Mouse (Mus musculus): ENCODE results near the gene Gm13420. TPM values are rescaled to one million over a fixed set of nuclear protein-coding genes. Genes with fewer than 3 reads are reported as not detected.

Gene Gm13420
- total RNA-seq, 2 experiments from 2014 or later = 1.4 to 2.2 TPM

- DNase-seq (ENCODE audit: low spot score in 2 of 2) = no peak
Observed at GRCm38 (mm10) chr2:29702189-29702588, 49.3 kb downstream of the Gm13420 start.

GRCm38 (mm10) chr2:29701393-29701792 lies 50.1 kb downstream of the Gm13420 start:
- no peak for DNase-seq (ENCODE audit: low spot score in 2 of 2)

- no peak for DNase-seq (ENCODE audit: low spot score in 2 of 2)
Observed at GRCm38 (mm10) chr2:29700898-29701297, 50.6 kb downstream of the Gm13420 start.

GRCm38 (mm10) chr2:29698421-29699290 lies 52.8 kb downstream of the Gm13420 start:
- DNase-seq (ENCODE audit: low spot score in 2 of 2) = peak; percentile 36 to 63

GRCm38 (mm10) chr2:29696207-29696800 lies 55.2 kb downstream of the Gm13420 start:
- DNase-seq (ENCODE audit: low spot score in 2 of 2) = no peak

Other genes starting within 250 kb of the Gm13420 start
- gene Rapgef1, start 132.0 kb downstream of the Gm13420 start, total RNA-seq (2021) = 100 to 1,000 TPM; 119 to 123 TPM
- gene Gm13547, start 7.6 kb upstream of the Gm13420 start, total RNA-seq (2021) = not detected
- 10 to 100 TPM; 32.4 to 35.9 TPM for gene Coq4, start 35.8 kb upstream of the Gm13420 start, total RNA-seq (2021)
- gene Trub2, start 36.8 kb upstream of the Gm13420 start, total RNA-seq (2021) = 10 to 100 TPM; 47.7 to 59.7 TPM
- 10 to 100 TPM; 88.9 to 94.0 TPM for gene Slc27a4, start 50.9 kb upstream of the Gm13420 start, total RNA-seq (2021)
- 10 to 100 TPM; 42.4 to 55.0 TPM for gene Urm1, start 68.4 kb upstream of the Gm13420 start, total RNA-seq (2021)
- 10 to 100 TPM; 11.9 to 15.0 TPM for gene Cercam, start 117.5 kb upstream of the Gm13420 start, total RNA-seq (2021)
- gene Odf2, start 137.5 kb upstream of the Gm13420 start, total RNA-seq (2021) = 100 to 1,000 TPM; 105 to 119 TPM
- 10 to 100 TPM; 43.4 to 45.0 TPM for gene Gle1, start 183.7 kb upstream of the Gm13420 start, total RNA-seq (2021)
- gene Sptan1, start 213.9 kb upstream of the Gm13420 start, total RNA-seq (2021) = 1,000 to 10,000 TPM in 1 of 2 experiments, 100 to 1,000 TPM in 1; 939 to 1,018 TPM

All from layer of hippocampus, postnatal 10 days (tissue).